Mouse (Mus musculus): ENCODE data around the gene Lrrc28. TPM values are rescaled to one million over a fixed set of nuclear protein-coding genes. Genes with fewer than 3 reads are reported as not detected.
"Not testable (repeated sequence)": the region's sequence is repeated elsewhere in the genome, so short reads cannot be mapped to it uniquely, and the experiment has no call there.

Lrrc28 gene
- polyA plus RNA-seq, 1 experiment = 9.1 TPM

GRCm38 (mm10) chr7:67528821-67529221 is 116.2 kb downstream of the Lrrc28 start:
- Histone ChIP-seq H3ac (ENCODE audit: control insufficient read depth, insufficient read length, low read depth) (no peak overlapping the region), H3K4me3 (ENCODE audit: insufficient read depth, poor library complexity, severe bottlenecking) (no peak overlapping the region), H3K27me3 (ENCODE audit: control insufficient read depth, insufficient read depth, insufficient read length) (no peaks in the 10 kb centered on the region), H3K79me3 (ENCODE audit: low read depth) (no peaks in the 10 kb centered on the region), H3K36me3 (ENCODE audit: control insufficient read depth, insufficient read depth) (no peaks in the 10 kb centered on the region), H3K79me2 (ENCODE audit: control insufficient read depth, insufficient read depth) (no peaks in the 10 kb centered on the region)
- TF ChIP-seq MAX (IDR thresholded peaks at IDR 0.05) (no peak), MYOG (IDR thresholded peaks at IDR 0.05; ENCODE audit: control insufficient read depth, extremely low read depth, insufficient read length) (no peak), CEBPB (IDR thresholded peaks at IDR 0.05; ENCODE audit: low read depth) (no peak), USF1 (IDR thresholded peaks at IDR 0.05; ENCODE audit: low read depth) (no peak), MYOD1 (IDR thresholded peaks at IDR 0.05; ENCODE audit: control insufficient read depth, insufficient read length, low read depth) (no peak), FOSL1 (IDR thresholded peaks at IDR 0.05; ENCODE audit: insufficient read depth, low read length, poor library complexity, severe bottlenecking) (no peak), CTCF (IDR thresholded peaks at IDR 0.05; ENCODE audit: control insufficient read depth, insufficient read depth, insufficient read length) (no peak)

DNA sequence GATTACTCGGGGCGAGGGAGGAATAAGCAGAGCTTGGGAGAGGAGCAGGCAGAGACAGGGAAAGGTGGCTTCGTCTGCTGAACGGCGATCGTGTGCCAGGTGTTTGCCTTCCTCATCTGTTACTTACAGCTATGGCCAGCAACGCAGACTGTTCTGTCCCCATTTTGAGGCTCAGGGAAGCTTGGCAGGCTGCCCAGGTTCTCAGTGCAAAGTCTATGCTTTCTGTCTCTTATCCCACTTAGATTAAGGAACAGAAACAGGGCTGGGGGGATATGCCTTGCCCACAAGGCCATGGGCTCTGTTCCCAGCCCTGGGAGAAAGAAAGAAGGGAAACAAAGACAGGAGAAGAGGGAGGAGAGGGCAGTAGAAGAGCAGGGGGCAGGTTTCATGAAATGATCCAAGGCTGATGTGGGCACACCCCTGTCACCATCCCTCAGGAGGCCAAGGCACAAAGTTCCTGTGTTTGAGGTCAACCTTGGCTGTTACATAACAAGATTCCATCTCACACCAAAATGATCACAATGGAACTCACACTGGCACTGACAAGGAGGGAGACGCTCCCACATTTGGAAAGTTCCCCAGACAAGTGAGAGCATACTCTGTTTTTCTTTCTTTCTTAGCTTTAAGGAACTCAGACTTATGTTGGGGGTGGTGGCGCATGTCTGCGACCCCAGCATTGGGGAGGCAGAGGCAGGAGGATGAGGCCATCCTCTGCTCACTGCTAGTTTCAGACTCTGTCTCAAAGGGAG is 116.8 kb downstream of the Lrrc28 start:
- no peak overlapping the region for H3ac ChIP-seq (ENCODE audit: control insufficient read depth, insufficient read length, low read depth)
- no peak overlapping the region for H3K4me3 ChIP-seq (ENCODE audit: insufficient read depth, poor library complexity, severe bottlenecking)
- TF ChIP-seq MAX (IDR thresholded peaks at IDR 0.05) (no peak), CEBPB (IDR thresholded peaks at IDR 0.05; ENCODE audit: low read depth) (no peak), USF1 (IDR thresholded peaks at IDR 0.05; ENCODE audit: low read depth) (no peak), CTCF (IDR thresholded peaks at IDR 0.05; ENCODE audit: control insufficient read depth, insufficient read depth, insufficient read length) (no peak), MYOG (IDR thresholded peaks at IDR 0.05; ENCODE audit: control insufficient read depth, extremely low read depth, insufficient read length) (no peak), FOSL1 (IDR thresholded peaks at IDR 0.05; ENCODE audit: insufficient read depth, low read length, poor library complexity, severe bottlenecking) (no peak), MYOD1 (IDR thresholded peaks at IDR 0.05; ENCODE audit: control insufficient read depth, insufficient read length, low read depth) (no peak)
- no peaks in the 10 kb centered on the region for H3K27me3 ChIP-seq (ENCODE audit: control insufficient read depth, insufficient read depth, insufficient read length)
- no peaks in the 10 kb centered on the region for H3K79me3 ChIP-seq (ENCODE audit: low read depth)
- no peaks in the 10 kb centered on the region for H3K79me2 ChIP-seq (ENCODE audit: control insufficient read depth, insufficient read depth)
- no peaks in the 10 kb centered on the region for H3K36me3 ChIP-seq (ENCODE audit: control insufficient read depth, insufficient read depth)

GRCm38 (mm10) chr7:67525886-67526580 is 119.0 kb downstream of the Lrrc28 start:
- Histone ChIP-seq H3K4me3 (ENCODE audit: insufficient read depth, poor library complexity, severe bottlenecking) (no peak overlapping the region), H3K79me3 (ENCODE audit: low read depth) (no peaks in the 10 kb centered on the region), H3ac (ENCODE audit: control insufficient read depth, insufficient read length, low read depth) (no peak overlapping the region), H3K27me3 (ENCODE audit: control insufficient read depth, insufficient read depth, insufficient read length) (no peaks in the 10 kb centered on the region), H3K79me2 (ENCODE audit: control insufficient read depth, insufficient read depth) (no peaks in the 10 kb centered on the region), H3K36me3 (ENCODE audit: control insufficient read depth, insufficient read depth) (no peaks in the 10 kb centered on the region)
- TF ChIP-seq FOSL1 (IDR thresholded peaks at IDR 0.05; ENCODE audit: insufficient read depth, low read length, poor library complexity, severe bottlenecking) = no peak
- TF ChIP-seq CEBPB (IDR thresholded peaks at IDR 0.05; ENCODE audit: low read depth) = no peak
- no peak for TF ChIP-seq MYOD1 (IDR thresholded peaks at IDR 0.05; ENCODE audit: control insufficient read depth, insufficient read length, low read depth)
- TF ChIP-seq USF1 (IDR thresholded peaks at IDR 0.05; ENCODE audit: low read depth) = no peak
- TF ChIP-seq MAX (IDR thresholded peaks at IDR 0.05) = no peak
- TF ChIP-seq MYOG (IDR thresholded peaks at IDR 0.05; ENCODE audit: control insufficient read depth, extremely low read depth, insufficient read length) = no peak
- TF ChIP-seq CTCF (IDR thresholded peaks at IDR 0.05; ENCODE audit: control insufficient read depth, insufficient read depth, insufficient read length) = no peak

- not testable (repeated sequence) for H3K79me2 ChIP-seq (ENCODE audit: control insufficient read depth, insufficient read depth); H3K36me3 ChIP-seq (ENCODE audit: control insufficient read depth, insufficient read depth); H3K4me3 ChIP-seq (ENCODE audit: insufficient read depth, poor library complexity, severe bottlenecking); H3K79me3 ChIP-seq (ENCODE audit: low read depth); H3ac ChIP-seq (ENCODE audit: control insufficient read depth, insufficient read length, low read depth); H3K27me3 ChIP-seq (ENCODE audit: control insufficient read depth, insufficient read depth, insufficient read length)
These were observed 121.0 kb downstream of the Lrrc28 start for GRCm38 (mm10) chr7:67524069-67524468.

GRCm38 (mm10) chr7:67523400-67523799 is 121.7 kb downstream of the Lrrc28 start:
- H3ac ChIP-seq (ENCODE audit: control insufficient read depth, insufficient read length, low read depth) = no peak overlapping the region

DNA sequence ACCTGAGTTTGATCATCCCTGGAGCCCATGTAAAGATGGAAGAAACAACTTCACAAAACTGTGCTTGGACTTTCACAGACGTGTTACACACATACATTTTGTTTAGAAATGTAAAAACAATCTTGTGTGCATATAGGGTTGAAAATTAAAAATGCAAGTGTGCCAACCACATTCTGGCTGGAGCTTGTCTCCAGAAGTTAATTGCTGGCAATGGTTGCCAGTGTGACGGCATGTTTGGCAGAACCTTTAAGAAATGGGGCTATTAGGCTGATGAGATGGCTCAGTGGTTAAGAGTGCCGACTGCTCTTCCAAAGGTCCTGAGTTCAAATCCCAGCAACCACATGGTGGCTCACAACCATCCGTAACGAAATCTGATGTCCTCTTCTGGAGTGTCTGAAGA is 123.3 kb downstream of the Lrrc28 start:
- not testable (repeated sequence) for H3K79me2 ChIP-seq (ENCODE audit: control insufficient read depth, insufficient read depth); H3K27me3 ChIP-seq (ENCODE audit: control insufficient read depth, insufficient read depth, insufficient read length); H3ac ChIP-seq (ENCODE audit: control insufficient read depth, insufficient read length, low read depth); H3K4me3 ChIP-seq (ENCODE audit: insufficient read depth, poor library complexity, severe bottlenecking); H3K79me3 ChIP-seq (ENCODE audit: low read depth); H3K36me3 ChIP-seq (ENCODE audit: control insufficient read depth, insufficient read depth)

More at GRCm38 (mm10) chr7:67523400-67523799, 121.7 kb downstream of the Lrrc28 start:
- TF ChIP-seq FOSL1 (IDR thresholded peaks at IDR 0.05; ENCODE audit: insufficient read depth, low read length, poor library complexity, severe bottlenecking) (no peak), MAX (IDR thresholded peaks at IDR 0.05) (no peak), MYOD1 (IDR thresholded peaks at IDR 0.05; ENCODE audit: control insufficient read depth, insufficient read length, low read depth) (no peak), CEBPB (IDR thresholded peaks at IDR 0.05; ENCODE audit: low read depth) (no peak)
- no peak overlapping the region for H3K4me3 ChIP-seq (ENCODE audit: insufficient read depth, poor library complexity, severe bottlenecking)
- no peaks in the 10 kb centered on the region for H3K27me3 ChIP-seq (ENCODE audit: control insufficient read depth, insufficient read depth, insufficient read length)
- no peaks in the 10 kb centered on the region for H3K36me3 ChIP-seq (ENCODE audit: control insufficient read depth, insufficient read depth)
- H3K79me3 ChIP-seq (ENCODE audit: low read depth) = no peaks in the 10 kb centered on the region
- no peaks in the 10 kb centered on the region for H3K79me2 ChIP-seq (ENCODE audit: control insufficient read depth, insufficient read depth)
